Mouse (Mus musculus): ENCODE measurements around the gene Nin.

Gene Nin

DNA sequence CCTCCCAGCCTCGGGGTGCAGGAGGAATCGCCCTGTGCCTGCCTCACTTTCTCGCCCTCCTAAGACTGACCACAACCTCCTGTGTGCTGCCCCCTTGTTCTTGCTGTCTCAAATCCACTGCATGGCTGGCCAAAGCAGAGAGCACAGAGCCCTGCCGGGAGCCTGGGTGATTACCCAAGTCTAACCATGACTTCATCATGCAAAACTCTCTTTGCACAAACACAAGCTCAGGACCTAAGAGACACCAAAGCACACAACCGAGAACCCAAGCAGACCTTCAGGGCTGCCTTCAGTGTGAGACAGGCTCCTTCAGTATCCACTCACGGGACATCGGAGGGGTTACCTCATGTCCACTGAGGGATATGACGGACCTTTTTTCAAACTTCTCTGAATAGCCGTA, 31.0 kb downstream of the Nin start:
- DNase-seq = no peak

DNA sequence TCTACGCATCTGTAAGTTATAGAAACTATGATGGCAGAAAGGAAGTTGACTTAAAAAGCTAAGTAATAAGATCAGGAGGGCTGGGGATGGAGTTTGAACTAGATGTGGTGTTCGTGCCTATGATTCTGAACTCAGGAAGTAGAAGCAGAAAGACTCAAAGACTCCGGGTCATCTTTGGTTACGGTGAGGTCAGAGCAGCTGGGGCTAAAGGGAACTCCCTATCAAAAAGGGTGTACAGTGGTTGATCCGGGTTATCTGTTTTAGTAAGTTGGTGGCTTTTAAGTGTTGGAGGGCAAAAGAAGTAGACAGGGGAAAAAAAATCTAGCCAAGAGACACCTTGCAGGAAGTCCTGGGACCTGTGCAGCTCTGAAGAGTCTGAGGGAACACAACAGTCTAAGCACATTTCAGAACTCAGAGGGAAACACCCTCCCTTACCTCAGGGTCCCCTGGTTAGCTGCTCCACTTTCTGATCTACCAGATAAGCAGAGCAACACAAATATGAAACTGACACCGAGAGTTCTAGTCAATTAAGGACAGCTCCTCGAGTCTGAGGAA, 35.0 kb downstream of the Nin start:
- DNase-seq = no peak

DNA sequence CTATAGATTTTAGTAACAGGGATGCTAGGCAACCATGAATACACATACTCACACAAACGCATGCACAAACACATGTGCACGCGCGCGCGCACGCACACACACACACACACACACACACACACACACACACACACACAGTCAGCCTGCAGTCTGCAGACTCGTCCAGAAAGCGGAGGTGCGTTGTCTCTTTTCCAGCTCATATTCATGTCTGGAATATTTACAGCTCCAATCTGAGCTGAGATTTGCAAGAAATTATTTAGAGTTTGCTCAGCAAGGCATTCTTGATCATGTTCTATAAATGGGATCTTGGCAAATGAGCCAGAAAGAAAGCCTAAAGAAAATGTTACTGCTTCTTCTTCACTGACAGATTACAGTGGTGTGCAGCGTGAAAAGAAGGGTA, 37.0 kb downstream of the Nin start:
- DNase-seq = no peak

DNA sequence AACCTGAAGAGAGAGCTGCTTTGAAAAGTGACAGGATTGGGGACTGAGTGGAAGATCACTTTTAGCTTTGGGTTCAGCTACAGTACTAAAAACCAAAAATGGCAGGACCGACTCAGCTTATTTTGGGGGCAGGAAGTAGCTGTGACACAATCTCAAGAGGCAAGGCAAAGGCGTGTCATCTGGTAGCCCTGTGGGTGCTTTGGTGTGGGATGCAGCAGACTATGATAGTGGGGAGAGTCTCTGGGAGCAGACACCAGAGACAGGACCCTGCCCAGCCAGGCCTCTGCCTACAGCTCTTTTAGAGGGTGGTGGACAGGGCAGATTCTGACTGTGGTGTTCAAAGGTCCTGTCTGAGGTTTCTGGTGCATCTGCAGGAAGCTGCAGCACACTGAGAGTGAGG, 38.5 kb downstream of the Nin start:
- DNase-seq = no peak

DNA sequence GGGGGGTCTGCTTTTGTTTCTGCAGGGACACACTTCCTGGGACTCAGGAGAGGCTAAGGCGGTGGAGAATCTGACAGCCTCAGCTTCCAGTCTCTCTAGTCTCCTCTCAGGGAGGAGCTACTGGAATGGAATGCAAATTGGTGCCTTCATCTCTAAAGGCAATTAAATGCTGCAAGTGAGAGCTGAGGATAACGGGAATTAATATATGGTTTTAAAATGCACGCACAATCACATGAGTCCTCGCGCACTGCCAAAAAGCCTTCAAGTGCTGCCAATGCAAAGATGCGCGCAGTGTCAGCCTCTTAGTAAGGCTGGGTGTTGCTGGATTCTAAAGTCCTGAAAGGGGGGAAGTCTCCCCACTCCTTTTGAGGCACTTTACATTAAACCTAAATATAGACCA, 42.6 kb downstream of the Nin start:
- no peak for DNase-seq

DNA sequence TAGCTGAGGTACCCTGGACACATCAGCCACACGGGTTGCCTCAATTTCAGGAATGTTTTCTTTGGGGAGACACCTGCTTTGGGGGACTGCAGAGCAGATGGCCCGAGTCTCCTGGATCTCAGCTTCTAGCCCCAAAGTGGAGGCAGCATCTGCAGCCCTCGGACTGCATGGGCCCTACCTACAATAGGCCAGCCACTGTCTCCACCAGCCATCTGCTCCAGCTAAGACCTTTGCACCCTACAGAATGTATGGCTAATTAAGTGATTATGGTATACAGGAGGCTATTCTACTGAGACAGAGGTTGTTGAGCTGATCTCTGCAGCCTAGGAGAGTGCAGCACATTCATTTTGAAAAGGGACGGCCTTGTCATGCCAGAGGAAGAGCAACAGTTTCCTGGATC, 43.2 kb downstream of the Nin start:
- no peak for DNase-seq

- no peak for DNase-seq
These were observed 44.8 kb downstream of the Nin start for GRCm38 (mm10) chr12:70068647-70069257.

DNA sequence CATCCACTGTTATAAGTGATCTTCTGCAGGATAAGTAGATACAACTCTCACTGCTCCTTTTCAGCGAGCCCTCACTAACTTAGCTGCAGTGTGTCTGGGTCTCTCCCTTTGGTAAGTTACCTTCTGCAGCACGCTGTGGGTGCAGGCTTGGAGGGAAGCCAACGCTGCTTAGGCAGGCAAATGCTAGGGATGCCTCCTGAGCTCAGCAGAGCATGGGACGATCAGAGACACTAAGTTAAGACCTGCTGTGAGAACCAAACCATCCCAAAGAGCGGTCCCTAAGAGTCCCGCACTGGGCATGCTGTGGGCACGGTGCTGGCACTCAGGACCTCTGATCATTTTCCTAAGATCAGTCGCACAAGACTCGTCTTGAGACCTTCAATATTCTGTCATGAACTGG, 45.7 kb downstream of the Nin start:
- no peak for DNase-seq

DNA sequence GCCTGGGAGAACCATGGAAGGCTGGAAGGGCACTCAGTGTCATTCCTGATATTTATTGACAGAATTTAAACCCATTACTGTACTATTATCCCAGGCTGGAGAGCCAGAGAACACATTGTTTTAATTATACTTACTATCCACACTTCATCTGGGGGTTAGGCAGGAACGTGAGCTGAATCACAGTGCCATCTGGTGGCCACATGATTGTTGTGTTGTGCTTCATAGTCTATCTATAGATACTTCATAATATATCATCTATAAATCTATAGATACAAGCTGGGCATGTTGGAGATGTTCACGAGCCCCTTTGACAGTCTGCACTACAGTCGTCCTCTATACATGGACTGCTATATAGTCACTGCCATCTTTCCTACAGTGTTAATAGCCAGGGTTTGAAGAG, 51.4 kb downstream of the Nin start:
- peak in 1 of 2 experiments; percentile 54 for DNase-seq

DNA sequence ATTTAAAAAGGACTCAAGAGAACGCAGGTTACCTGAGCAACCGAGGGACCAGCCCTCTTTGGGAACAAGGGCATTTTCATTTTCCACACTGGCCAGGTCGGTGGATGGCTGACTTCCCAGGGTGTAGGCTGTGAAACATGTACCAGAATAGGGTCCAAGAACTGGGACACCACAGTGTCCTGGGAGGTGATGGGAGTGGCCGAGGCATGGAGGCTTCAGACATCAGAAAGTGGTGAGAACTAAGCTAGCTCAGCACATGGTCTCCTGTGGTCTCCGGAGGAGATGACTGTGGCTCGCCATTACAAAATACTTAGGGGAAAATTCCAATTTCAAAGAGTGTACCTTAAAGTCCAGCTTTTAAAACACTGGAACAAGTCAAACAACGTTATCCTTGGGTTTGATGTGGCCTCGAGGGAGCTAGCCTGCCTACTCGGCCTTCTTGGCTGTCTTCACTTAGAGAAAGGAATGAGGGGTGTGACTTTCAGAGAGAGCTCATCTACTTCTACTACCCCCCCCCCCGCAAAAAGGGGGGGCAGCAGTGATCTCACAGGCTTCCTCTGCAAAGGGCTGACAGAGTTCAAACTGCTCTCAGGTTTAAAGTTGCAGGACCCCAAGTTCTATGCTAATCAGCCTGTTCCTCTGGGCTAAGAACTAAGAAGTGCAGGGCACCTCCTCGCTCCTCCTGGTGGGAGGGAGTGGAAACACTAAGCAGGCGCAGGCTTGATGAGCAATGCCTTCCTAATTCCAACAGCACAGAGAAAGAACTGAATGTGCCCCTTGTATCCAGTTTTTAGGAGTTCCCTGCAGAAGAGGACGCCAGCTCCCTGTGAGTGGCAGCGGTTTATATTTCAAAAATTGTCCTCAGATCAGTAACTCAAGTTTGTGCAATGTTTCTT, 54.3 kb downstream of the Nin start:
- no peak for DNase-seq

- DNase-seq = no peak
These were observed 62.8 kb downstream of the Nin start for GRCm38 (mm10) chr12:70050699-70051098.

DNA sequence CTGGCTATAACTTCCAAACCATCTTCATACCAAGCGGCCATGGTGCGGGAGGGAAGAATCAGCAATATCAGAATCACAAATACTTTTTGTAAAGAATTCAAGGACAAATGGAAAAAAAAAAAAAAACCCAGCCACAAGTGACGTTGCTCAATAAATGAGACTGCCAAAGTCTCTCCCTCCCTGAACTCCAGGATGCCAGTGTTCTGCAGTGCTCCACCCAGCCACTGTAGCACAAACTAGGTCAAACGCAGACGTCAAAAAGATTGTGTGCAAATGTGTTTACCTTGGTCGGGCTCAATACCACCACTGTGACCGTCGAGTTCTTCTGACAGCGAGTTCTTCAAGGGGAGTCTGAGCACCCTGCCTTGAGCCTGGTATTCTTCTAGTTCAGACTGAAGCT, 64.8 kb downstream of the Nin start:
- no peak for DNase-seq

DNA sequence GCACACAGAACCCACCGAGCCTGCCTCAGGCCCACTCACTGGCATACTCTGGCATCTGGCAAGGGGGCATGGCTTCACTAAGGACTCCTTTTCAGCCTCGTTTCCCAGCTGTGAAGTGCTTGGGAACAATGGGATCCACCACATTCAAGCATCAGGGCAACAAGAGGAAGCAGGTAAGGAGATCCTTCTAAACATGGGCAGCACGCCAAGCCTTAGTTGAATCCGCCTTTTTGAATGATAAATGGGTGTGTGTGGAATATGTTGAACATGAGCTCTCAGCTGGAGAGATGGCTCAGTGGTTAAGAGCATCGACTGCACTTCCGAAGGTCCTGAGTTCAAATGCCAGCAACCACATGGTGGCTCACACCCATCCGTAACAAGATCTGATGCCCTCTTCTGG, 66.2 kb downstream of the Nin start:
- DNase-seq = no peak

DNA sequence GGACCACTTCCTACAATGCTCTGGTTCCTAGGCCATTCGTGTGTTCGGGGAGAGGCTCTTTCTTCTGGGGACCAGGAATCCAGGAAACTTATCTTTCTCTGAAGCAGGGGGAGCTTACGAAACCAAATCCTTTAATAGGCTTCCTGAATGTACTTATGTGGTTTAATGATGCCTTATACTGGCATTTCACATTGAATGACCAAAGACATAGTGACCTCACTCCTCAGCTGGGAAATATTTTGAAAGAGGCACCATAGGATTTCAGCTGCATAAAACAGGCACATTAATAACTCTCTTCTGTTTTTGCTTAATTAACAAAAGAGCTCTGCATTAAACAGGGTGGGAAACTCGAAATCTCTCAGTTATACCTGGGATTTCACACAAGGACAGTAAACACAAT, 69.2 kb downstream of the Nin start:
- DNase-seq = no peak

- no peak for DNase-seq
These were observed 70.1 kb downstream of the Nin start for GRCm38 (mm10) chr12:70043421-70043820.

DNA sequence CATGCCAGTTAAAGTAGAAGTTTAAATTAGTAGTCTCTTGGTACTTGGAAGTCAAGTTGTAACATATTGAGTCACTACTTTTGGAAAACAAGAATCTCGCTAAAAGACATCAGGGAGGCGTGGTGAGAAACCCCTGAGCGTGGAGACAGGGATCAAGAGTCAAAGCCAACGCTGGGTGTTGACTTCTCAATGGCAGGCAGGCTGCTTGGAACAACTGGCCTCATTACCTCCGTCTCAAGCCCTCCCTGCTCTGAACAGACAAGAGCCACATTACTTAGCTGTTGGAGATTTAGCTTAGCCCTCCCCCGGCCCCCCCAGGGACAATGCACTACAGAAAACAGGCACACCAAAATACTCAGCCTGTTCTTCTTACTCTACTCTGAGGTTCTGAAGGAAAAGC, 72.5 kb downstream of the Nin start:
- no peak for DNase-seq

- DNase-seq = no peak
These were observed 76.7 kb downstream of the Nin start for GRCm38 (mm10) chr12:70036722-70037305.

DNA sequence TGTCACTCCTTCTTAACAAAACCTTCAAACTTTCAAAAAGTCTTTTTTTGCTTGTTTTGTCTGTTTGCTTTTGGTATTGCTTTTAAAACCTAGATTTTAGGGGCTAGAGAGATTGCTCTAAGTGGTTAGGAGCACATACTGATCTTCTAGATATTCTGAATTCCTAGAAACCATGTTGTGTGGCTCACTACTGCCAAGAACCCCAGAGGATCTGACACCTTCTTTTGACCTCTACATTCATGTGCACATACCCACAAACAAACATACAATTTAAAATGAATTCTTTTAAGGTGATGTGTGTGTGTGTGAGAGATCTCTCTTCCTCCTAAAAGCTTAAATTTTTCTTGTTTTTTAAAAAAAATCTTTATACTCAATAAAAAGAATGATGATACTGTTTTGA, 87.3 kb downstream of the Nin start:
- no peak for DNase-seq

GRCm38 (mm10) chr12:70025431-70025830, 88.1 kb downstream of the Nin start:
- no peak for DNase-seq

DNA sequence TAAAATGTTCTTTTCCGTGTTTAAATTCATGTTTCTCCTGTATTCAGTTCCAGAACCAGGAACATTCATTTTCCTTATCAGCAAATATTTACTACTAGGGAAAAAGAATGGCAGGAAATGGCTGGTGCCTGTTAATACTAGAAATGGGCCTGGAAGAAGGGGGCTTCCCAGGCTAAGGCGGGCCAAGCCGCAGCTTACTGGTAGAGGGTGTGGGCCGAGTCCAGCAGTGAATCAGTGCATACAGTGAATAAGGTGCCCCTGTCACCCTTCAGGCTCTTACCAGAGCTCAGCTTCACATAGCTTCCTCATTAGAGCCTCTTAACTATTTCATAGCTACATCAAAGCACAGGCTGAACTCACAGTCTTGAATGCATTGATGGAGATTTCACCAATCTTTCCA, 89.9 kb downstream of the Nin start:
- no peak for DNase-seq

GRCm38 (mm10) chr12:70018153-70018552, 95.4 kb downstream of the Nin start:
- DNase-seq = no peak

- DNase-seq = no peak
These were observed 97.6 kb downstream of the Nin start for GRCm38 (mm10) chr12:70015936-70016335.

DNA sequence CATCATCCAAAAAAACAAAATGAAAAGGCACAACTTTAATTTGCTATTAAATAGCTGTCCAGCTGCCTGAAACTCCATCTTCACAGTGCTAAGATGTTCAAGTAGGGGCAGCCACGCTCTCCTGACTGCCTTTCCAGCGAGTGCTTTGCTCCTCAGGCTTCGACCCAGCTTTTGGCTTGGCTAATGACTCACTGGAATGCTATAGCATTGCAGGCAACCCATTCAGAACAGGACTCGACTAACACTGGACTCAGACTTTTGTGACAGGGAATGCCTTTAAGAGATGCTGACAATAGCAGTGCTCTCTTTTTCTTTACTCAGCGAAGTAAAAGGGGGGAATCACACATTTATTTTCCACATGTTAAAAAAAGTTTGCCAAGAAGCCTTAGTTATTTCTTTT, 101.8 kb downstream of the Nin start:
- DNase-seq = no peak

GRCm38 (mm10) chr12:70010356-70010755, 103.2 kb downstream of the Nin start:
- no peak for DNase-seq

Measured in spleen, adult 18-20 months (tissue).